Mouse (Mus musculus): Measurements from ENCODE around the gene Mnd1. TPM values are rescaled to one million over a fixed set of nuclear protein-coding genes. Genes with fewer than 3 reads are reported as not detected.

Mnd1 gene
- polyA plus RNA-seq, 1 experiment, result 7.7 TPM

DNA sequence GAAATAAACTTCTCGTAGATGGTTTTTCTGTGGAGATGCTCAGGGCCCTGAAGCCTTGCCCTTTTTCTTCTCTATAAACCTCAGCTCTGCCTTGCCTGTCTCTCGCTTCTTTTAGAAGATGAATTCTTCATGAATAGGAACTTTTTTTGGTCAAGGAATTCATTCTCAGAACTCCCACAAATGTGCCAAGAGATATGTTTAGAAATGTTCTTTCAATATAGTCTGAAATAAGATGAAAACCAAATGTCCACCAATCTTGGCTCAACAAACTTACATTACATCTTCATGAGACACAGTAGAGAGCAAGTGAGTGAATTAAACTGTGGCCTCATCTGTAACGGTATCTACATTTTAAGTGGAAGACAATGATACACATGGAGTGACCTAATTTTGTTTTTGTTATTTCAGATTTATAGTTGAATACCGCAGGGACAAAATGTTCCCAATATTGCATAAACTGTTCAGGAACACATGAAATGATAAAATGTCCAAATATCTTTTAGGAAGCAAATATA, 74.3 kb downstream of the Mnd1 start:
- Histone ChIP-seq H3K36me3 (ENCODE audit: control insufficient read depth, insufficient read depth) (no peaks in the 10 kb centered on the region), H3ac (ENCODE audit: control insufficient read depth, insufficient read length) (no peak overlapping the region), H3K27me3 (ENCODE audit: control insufficient read depth, insufficient read depth, insufficient read length) (no peaks in the 10 kb centered on the region), H3K79me2 (ENCODE audit: control insufficient read depth, insufficient read depth) (no peaks in the 10 kb centered on the region), H3K4me2 (ENCODE audit: low read depth) (no peak overlapping the region), H3K4me3 (no peak overlapping the region)
- TF ChIP-seq TCF12 (IDR thresholded peaks at IDR 0.05; ENCODE audit: insufficient read depth, poor library complexity, severe bottlenecking) (no peak), REST (IDR thresholded peaks at IDR 0.05; ENCODE audit: insufficient read depth, insufficient read length) (no peak), USF1 (IDR thresholded peaks at IDR 0.05; ENCODE audit: low read depth) (no peak)

DNA sequence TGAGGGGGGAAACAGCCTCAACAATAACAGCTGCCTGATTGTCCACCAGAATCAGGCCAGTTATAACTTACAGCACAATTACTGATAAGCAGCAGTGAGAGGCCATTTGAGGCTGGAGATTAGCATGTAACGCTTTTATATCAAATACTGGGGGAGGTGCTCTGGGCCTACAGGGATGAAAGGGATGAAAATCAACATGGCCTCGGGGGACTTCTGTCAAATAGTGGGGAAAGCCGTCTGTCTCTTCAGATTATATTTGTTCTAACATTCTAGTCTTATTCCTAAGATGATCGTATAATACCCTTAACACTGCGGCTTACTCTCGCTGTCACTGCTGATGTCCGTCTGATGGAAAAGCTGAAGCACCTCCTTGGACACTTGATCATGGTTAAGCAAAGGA, 75.5 kb downstream of the Mnd1 start:
- no peaks in the 10 kb centered on the region for H3K79me2 ChIP-seq (ENCODE audit: control insufficient read depth, insufficient read depth)
- TF ChIP-seq MYOG (IDR thresholded peaks at IDR 0.05; ENCODE audit: control insufficient read depth in 1 of 3, insufficient read depth in 1 of 3, insufficient read length in 2 of 3, low read depth in 2 of 3), result no peak
- TF ChIP-seq POLR2AphosphoS2 (IDR thresholded peaks at IDR 0.05; ENCODE audit: insufficient read length, low read depth), result no peak
- no peak for TF ChIP-seq TCF3 (IDR thresholded peaks at IDR 0.05; ENCODE audit: insufficient read length, low read depth)
- no peak for TF ChIP-seq USF1 (IDR thresholded peaks at IDR 0.05; ENCODE audit: low read depth)
- no peak for TF ChIP-seq REST (IDR thresholded peaks at IDR 0.05; ENCODE audit: insufficient read depth, insufficient read length)
- no peak for TF ChIP-seq MAX (IDR thresholded peaks at IDR 0.05; ENCODE audit: low read depth)
- no peak for TF ChIP-seq POLR2A (IDR thresholded peaks at IDR 0.05; ENCODE audit: insufficient read length, low read depth)
- no peak for TF ChIP-seq TCF12 (IDR thresholded peaks at IDR 0.05; ENCODE audit: insufficient read depth, poor library complexity, severe bottlenecking)
- no peak for TF ChIP-seq MYOD1 (IDR thresholded peaks at IDR 0.05; ENCODE audit: control insufficient read depth in 1 of 3, insufficient read length in 2 of 3, low read depth in 2 of 3)
- TF ChIP-seq CEBPB (IDR thresholded peaks at IDR 0.05; ENCODE audit: insufficient read depth, poor library complexity, severe bottlenecking), result no peak
- no peak for TF ChIP-seq E2F4 (IDR thresholded peaks at IDR 0.05; ENCODE audit: insufficient read depth)
- no peak for TF ChIP-seq SRF (IDR thresholded peaks at IDR 0.05; ENCODE audit: control insufficient read depth, insufficient read length, low read depth)
- H3K4me3 ChIP-seq, result no peak overlapping the region
- H3K27me3 ChIP-seq (ENCODE audit: control insufficient read depth, insufficient read depth, insufficient read length), result no peaks in the 10 kb centered on the region
- H3ac ChIP-seq (ENCODE audit: control insufficient read depth, insufficient read length), result no peak overlapping the region
- H3K4me2 ChIP-seq (ENCODE audit: low read depth), result no peak overlapping the region
- H3K36me3 ChIP-seq (ENCODE audit: control insufficient read depth, insufficient read depth), result no peaks in the 10 kb centered on the region

- Histone ChIP-seq H3K4me2 (ENCODE audit: low read depth) (no peak overlapping the region), H3ac (ENCODE audit: control insufficient read depth, insufficient read length) (no peak overlapping the region), H3K79me2 (ENCODE audit: control insufficient read depth, insufficient read depth) (no peaks in the 10 kb centered on the region), H3K27me3 (ENCODE audit: control insufficient read depth, insufficient read depth, insufficient read length) (no peaks in the 10 kb centered on the region), H3K36me3 (ENCODE audit: control insufficient read depth, insufficient read depth) (no peaks in the 10 kb centered on the region), H3K4me3 (no peak overlapping the region)
- TF ChIP-seq CEBPB (IDR thresholded peaks at IDR 0.05; ENCODE audit: insufficient read depth, poor library complexity, severe bottlenecking) (no peak), USF1 (IDR thresholded peaks at IDR 0.05; ENCODE audit: low read depth) (peak; percentile 6)
Observed at GRCm38 (mm10) chr3:84077505-84077904, 78.1 kb downstream of the Mnd1 start.

- Histone ChIP-seq H3K4me3 (no peak overlapping the region), H3ac (ENCODE audit: control insufficient read depth, insufficient read length) (no peak overlapping the region), H3K36me3 (ENCODE audit: control insufficient read depth, insufficient read depth) (no peaks in the 10 kb centered on the region), H3K4me2 (ENCODE audit: low read depth) (no peak overlapping the region), H3K79me2 (ENCODE audit: control insufficient read depth, insufficient read depth) (no peaks in the 10 kb centered on the region), H3K27me3 (ENCODE audit: control insufficient read depth, insufficient read depth, insufficient read length) (no peaks in the 10 kb centered on the region)
- TF ChIP-seq REST (IDR thresholded peaks at IDR 0.05; ENCODE audit: insufficient read depth, insufficient read length), result no peak
- TF ChIP-seq SRF (IDR thresholded peaks at IDR 0.05; ENCODE audit: control insufficient read depth, insufficient read length, low read depth), result no peak
- TF ChIP-seq TCF3 (IDR thresholded peaks at IDR 0.05; ENCODE audit: insufficient read length, low read depth), result no peak
- no peak for TF ChIP-seq USF1 (IDR thresholded peaks at IDR 0.05; ENCODE audit: low read depth)
Observed at GRCm38 (mm10) chr3:84076543-84077332, 78.8 kb downstream of the Mnd1 start.

DNA sequence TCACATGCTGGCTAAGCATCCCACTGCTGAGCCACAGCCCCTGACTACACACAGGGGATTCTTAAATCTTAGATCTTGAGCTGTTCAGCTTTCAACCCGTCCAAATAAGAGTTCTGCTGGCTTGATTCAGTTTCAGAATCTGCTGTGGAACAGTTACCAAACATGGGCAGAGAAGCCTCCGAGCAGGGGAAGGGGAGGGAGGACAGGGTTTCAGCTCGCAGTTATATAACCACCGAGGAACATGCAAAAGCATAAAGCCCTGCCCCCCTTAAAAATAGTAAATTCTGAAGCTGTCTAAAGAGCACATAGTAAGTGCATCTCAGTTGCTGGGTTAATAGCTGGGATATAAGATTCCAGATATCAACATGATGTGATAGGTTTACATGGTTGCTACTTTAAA, 80.1 kb downstream of the Mnd1 start:
- Histone ChIP-seq H3K4me2 (ENCODE audit: low read depth) (no peak overlapping the region), H3ac (ENCODE audit: control insufficient read depth, insufficient read length) (no peak overlapping the region), H3K27me3 (ENCODE audit: control insufficient read depth, insufficient read depth, insufficient read length) (no peaks in the 10 kb centered on the region), H3K36me3 (ENCODE audit: control insufficient read depth, insufficient read depth) (no peaks in the 10 kb centered on the region), H3K4me3 (no peak overlapping the region), H3K79me2 (ENCODE audit: control insufficient read depth, insufficient read depth) (no peaks in the 10 kb centered on the region)
- TF ChIP-seq MYOD1 (IDR thresholded peaks at IDR 0.05; ENCODE audit: control insufficient read depth in 1 of 3, insufficient read length in 2 of 3, low read depth in 2 of 3), result no peak
- TF ChIP-seq POLR2AphosphoS2 (IDR thresholded peaks at IDR 0.05; ENCODE audit: insufficient read length, low read depth), result no peak
- no peak for TF ChIP-seq SRF (IDR thresholded peaks at IDR 0.05; ENCODE audit: control insufficient read depth, insufficient read length, low read depth)
- TF ChIP-seq CEBPB (IDR thresholded peaks at IDR 0.05; ENCODE audit: insufficient read depth, poor library complexity, severe bottlenecking), result no peak
- TF ChIP-seq MYOG (IDR thresholded peaks at IDR 0.05; ENCODE audit: control insufficient read depth in 1 of 3, insufficient read depth in 1 of 3, insufficient read length in 2 of 3, low read depth in 2 of 3), result no peak
- no peak for TF ChIP-seq TCF12 (IDR thresholded peaks at IDR 0.05; ENCODE audit: insufficient read depth, poor library complexity, severe bottlenecking)
